10 mouse cellular contexts compared by ENCODE assay signal in the genomic region with DNA sequence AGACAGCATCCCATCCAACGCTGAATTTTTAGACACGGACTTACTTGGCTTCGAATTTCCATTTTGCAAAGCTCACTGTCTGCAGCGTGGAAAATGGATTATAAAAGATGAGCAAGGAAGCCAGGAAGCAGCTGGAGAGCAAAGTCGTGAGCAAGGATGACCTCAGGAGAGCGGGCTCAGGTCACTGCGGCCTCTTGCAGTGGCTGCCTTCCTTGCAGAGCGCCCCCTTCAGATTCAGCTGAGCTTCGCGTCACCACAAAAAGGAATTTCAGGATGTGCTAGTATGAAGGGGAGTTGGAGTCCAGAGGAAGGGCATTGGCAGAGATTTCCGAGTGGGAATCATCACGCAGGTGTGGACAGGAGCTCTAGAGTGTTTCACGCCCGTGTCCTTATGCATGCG. TPM values are rescaled to one million over a fixed set of nuclear protein-coding genes. Genes with fewer than 3 reads are reported as not detected.
DNase-seq lines count a peak whose midpoint lies in the region; ATAC-seq and TF ChIP-seq lines count a peak whose summit lies in the region.
"Had no signal": no experiment of that assay in that cellular context is flagged by ENCODE, and none has a peak within 500 bp of the region (broad histone marks: within the 10 kb centered on the region; RNA-seq: fewer than 3 reads in every experiment).

No protein-coding gene starts in this region.

- H3K9me3 ChIP-seq in forebrain, postnatal 0 days (ENCODE audit: low read length): no peaks in the 10 kb centered on the region
- H3K9me3 ChIP-seq in forebrain, embryonic 16.5 days (ENCODE audit: control insufficient read depth, low read length): no peaks in the 10 kb centered on the region
- no peaks in the 10 kb centered on the region for H3K9me3 ChIP-seq in forebrain, embryonic 12.5 days
- H3K9me3 ChIP-seq: limb, embryonic 15.5 days had no signal

- no peaks in the 10 kb centered on the region for H3K27me3 ChIP-seq in forebrain, postnatal 0 days (ENCODE audit: insufficient read depth, low read length)
- H3K27me3 ChIP-seq in forebrain, embryonic 16.5 days (replicated peaks; ENCODE audit: control insufficient read depth, insufficient read depth, low read length): no peaks in the 10 kb centered on the region
- 0 out of 2 replicates have a peak, but pooled peaks cover 3% of the 10 kb centered on the region for H3K27me3 ChIP-seq in forebrain, embryonic 12.5 days
- H3K27me3 ChIP-seq: limb, embryonic 15.5 days had no signal

- no peak overlapping the region for H3K4me3 ChIP-seq in forebrain, postnatal 0 days (ENCODE audit: low read depth, low read length)
- H3K4me3 ChIP-seq in forebrain, embryonic 16.5 days (replicated peaks; ENCODE audit: low read length): no peak overlapping the region
- H3K4me3 ChIP-seq in left cerebral cortex, adult 2 months: no peak overlapping the region
- H3K4me3 ChIP-seq in forebrain, embryonic 12.5 days (replicated peaks): no peak overlapping the region
- H3K4me3 ChIP-seq: limb, embryonic 15.5 days had no signal

- peak; percentile 15; the same call in 1 of the 2 replicates for TF ChIP-seq CTCF in forebrain, postnatal 0 days (IDR thresholded peaks at IDR 0.05; ENCODE audit: low read depth)
- TF ChIP-seq CTCF in left cerebral cortex, adult 2 months (IDR thresholded peaks at IDR 0.05): peak; percentile 34

- WGBS in forebrain, postnatal 0 days: 28% methylated on average over 15 of the region's 15 CpGs
- WGBS in forebrain, embryonic 16.5 days: 25% methylated on average over 15 of the region's 15 CpGs
- 23% methylated on average over 15 of the region's 15 CpGs for WGBS in forebrain, embryonic 12.5 days

- H3K9ac ChIP-seq in forebrain, postnatal 0 days: no peak overlapping the region
- no peak overlapping the region for H3K9ac ChIP-seq in forebrain, embryonic 16.5 days (replicated peaks; ENCODE audit: low read depth, low read length)
- H3K9ac ChIP-seq in forebrain, embryonic 12.5 days: no peak overlapping the region
- H3K9ac ChIP-seq: limb, embryonic 15.5 days had no signal

- DNase-seq in forebrain, postnatal 0 days: no peak
- DNase-seq in left cerebral cortex, adult 2 months (ENCODE audit: extremely low spot score in 1 of 2, low spot score in 2 of 2): no peak
- no peak for DNase-seq in left cerebral cortex, adult 11 months (ENCODE audit: low spot score)
- DNase-seq in ES-CJ7 (ENCODE audit: low read depth, low spot score): peak; percentile 45
- DNase-seq in spleen, postnatal 4 days (ENCODE audit: low spot score in 2 of 2): no peak
- DNase-seq: kidney, adult 11 months had no signal

- H3K27ac ChIP-seq in forebrain, postnatal 0 days (ENCODE audit: low read depth, low read length): no peak overlapping the region
- no peak overlapping the region for H3K27ac ChIP-seq in forebrain, embryonic 16.5 days (ENCODE audit: low read length)
- no peak overlapping the region for H3K27ac ChIP-seq in left cerebral cortex, adult 2 months
- H3K27ac ChIP-seq in forebrain, embryonic 12.5 days: no peak overlapping the region
- H3K27ac ChIP-seq: limb, embryonic 15.5 days had no signal

- H3K4me2 ChIP-seq in forebrain, postnatal 0 days (ENCODE audit: low read depth): no peak overlapping the region
- H3K4me2 ChIP-seq in forebrain, embryonic 16.5 days (ENCODE audit: low read length): no peak overlapping the region
- no peak overlapping the region for H3K4me2 ChIP-seq in forebrain, embryonic 12.5 days
- H3K4me2 ChIP-seq: limb, embryonic 15.5 days had no signal

- intact Hi-C loops in left cerebral cortex, adult 2 months (cut with DNase I): no loop called here

- no peaks in the 10 kb centered on the region for H3K4me1 ChIP-seq in forebrain, postnatal 0 days (ENCODE audit: insufficient read depth)
- no peaks in the 10 kb centered on the region for H3K4me1 ChIP-seq in forebrain, embryonic 16.5 days (replicated peaks; ENCODE audit: control insufficient read depth, insufficient read depth, low read length)
- peaks cover 3% of the 10 kb centered on the region; the same call in 1 of the 2 replicates for H3K4me1 ChIP-seq in forebrain, embryonic 12.5 days
- H3K4me1 ChIP-seq: limb, embryonic 15.5 days had no signal

- ATAC-seq in forebrain, postnatal 0 days: no peak
- ATAC-seq in forebrain, embryonic 16.5 days: no peak
- 0 out of 2 replicates have a peak, but pooled peaks have one; percentile 22 for ATAC-seq in common myeloid progenitor, adult 5-6 weeks (replicated peaks; ENCODE audit: low read depth, poor library complexity, severe bottlenecking)
- no peak for ATAC-seq in forebrain, embryonic 12.5 days (ENCODE audit: low FRiP score)

- no peaks in the 10 kb centered on the region for H3K36me3 ChIP-seq in forebrain, postnatal 0 days (ENCODE audit: insufficient read depth)
- no peaks in the 10 kb centered on the region for H3K36me3 ChIP-seq in forebrain, embryonic 16.5 days (ENCODE audit: control insufficient read depth, insufficient read depth)
- no peaks in the 10 kb centered on the region for H3K36me3 ChIP-seq in forebrain, embryonic 12.5 days (replicated peaks)
- H3K36me3 ChIP-seq: limb, embryonic 15.5 days had no signal

RNA-seq across cellular contexts. Expression of gene Bola1, which starts 10.3 kb away (rescaled TPM):
- total RNA-seq in forebrain, postnatal 0 days (2014; rRNA removed): 31.4 and 40.2 TPM in 2 replicates
- polyA plus RNA-seq in forebrain, postnatal 0 days (2015; fragmentation: Nextera tagmentation; extraction: Ambion mirVana): 67.7 and 75.8 TPM in 2 replicates
- polyA plus RNA-seq in forebrain, embryonic 16.5 days (2015; fragmentation: Nextera tagmentation; extraction: Ambion mirVana): 64.1 and 64.3 TPM in 2 replicates
- 10 to 100 TPM; 14.8 to 15.1 TPM for total RNA-seq in left cerebral cortex, adult 2 months (2021)
- total RNA-seq in common myeloid progenitor, adult 5-6 weeks (2017): 21.6 and 38.2 TPM in 2 replicates
- 72.2 and 77.9 TPM in 2 replicates for polyA plus RNA-seq in forebrain, embryonic 12.5 days (2016; fragmentation: Nextera tagmentation; extraction: Ambion mirVana)

RNA-seq across cellular contexts. Expression of gene Hist2h2ab, which starts 10.4 kb away (rescaled TPM):
- 166 and 395 TPM in 2 replicates for total RNA-seq in forebrain, postnatal 0 days (2014; rRNA removed)
- 1.2 TPM in 1 of 2 replicates, not detected in the other for polyA plus RNA-seq in forebrain, postnatal 0 days (2015; fragmentation: Nextera tagmentation; extraction: Ambion mirVana)
- polyA plus RNA-seq in forebrain, embryonic 16.5 days (2015; fragmentation: Nextera tagmentation; extraction: Ambion mirVana): not detected in 2 replicates
- 10 to 100 TPM; 10.4 to 10.8 TPM for total RNA-seq in left cerebral cortex, adult 2 months (2021)
- 81.8 and 97.7 TPM in 2 replicates for total RNA-seq in common myeloid progenitor, adult 5-6 weeks (2017)
- 1.1 and 1.7 TPM in 2 replicates for polyA plus RNA-seq in forebrain, embryonic 12.5 days (2016; fragmentation: Nextera tagmentation; extraction: Ambion mirVana)
- polyA plus RNA-seq: limb, embryonic 15.5 days had no signal

RNA-seq across cellular contexts. Expression of gene Hist2h2ac, which starts 11.4 kb away (rescaled TPM):
- total RNA-seq in forebrain, postnatal 0 days (2014; rRNA removed): 471 and 484 TPM in 2 replicates
- polyA plus RNA-seq in forebrain, postnatal 0 days (2015; fragmentation: Nextera tagmentation; extraction: Ambion mirVana): 1.9 and 2.2 TPM in 2 replicates
- polyA plus RNA-seq in forebrain, embryonic 16.5 days (2015; fragmentation: Nextera tagmentation; extraction: Ambion mirVana): 2.1 and 3.3 TPM in 2 replicates
- 10 to 100 TPM; 20.6 to 30.5 TPM for total RNA-seq in left cerebral cortex, adult 2 months (2021)
- 2,555 and 2,638 TPM in 2 replicates for total RNA-seq in common myeloid progenitor, adult 5-6 weeks (2017)
- polyA plus RNA-seq in forebrain, embryonic 12.5 days (2016; fragmentation: Nextera tagmentation; extraction: Ambion mirVana): 13.8 and 14.0 TPM in 2 replicates

RNA-seq across cellular contexts. Expression of gene Hist2h2be, which starts 11.7 kb away (rescaled TPM):
- total RNA-seq in forebrain, postnatal 0 days (2014; rRNA removed): 9.0 and 12.2 TPM in 2 replicates
- polyA plus RNA-seq in forebrain, postnatal 0 days (2015; fragmentation: Nextera tagmentation; extraction: Ambion mirVana): 3.6 and 3.9 TPM in 2 replicates
- 8.6 and 10.8 TPM in 2 replicates for polyA plus RNA-seq in forebrain, embryonic 16.5 days (2015; fragmentation: Nextera tagmentation; extraction: Ambion mirVana)
- 1 to 10 TPM; 5.4 to 5.6 TPM for total RNA-seq in left cerebral cortex, adult 2 months (2021)
- 6.6 and 8.3 TPM in 2 replicates for total RNA-seq in common myeloid progenitor, adult 5-6 weeks (2017)
- polyA plus RNA-seq in forebrain, embryonic 12.5 days (2016; fragmentation: Nextera tagmentation; extraction: Ambion mirVana): 14.9 and 15.4 TPM in 2 replicates

RNA-seq across cellular contexts. Expression of gene Sv2a, which starts 28.3 kb away (rescaled TPM):
- 82.6 and 112 TPM in 2 replicates for total RNA-seq in forebrain, postnatal 0 days (2014; rRNA removed)
- polyA plus RNA-seq in forebrain, postnatal 0 days (2015; fragmentation: Nextera tagmentation; extraction: Ambion mirVana): 106 and 124 TPM in 2 replicates
- polyA plus RNA-seq in forebrain, embryonic 16.5 days (2015; fragmentation: Nextera tagmentation; extraction: Ambion mirVana): 70.3 and 87.3 TPM in 2 replicates
- total RNA-seq in left cerebral cortex, adult 2 months (2021): 100 to 1,000 TPM; 408 TPM
- total RNA-seq in common myeloid progenitor, adult 5-6 weeks (2017): 1.3 and 1.5 TPM in 2 replicates
- polyA plus RNA-seq in forebrain, embryonic 12.5 days (2016; fragmentation: Nextera tagmentation; extraction: Ambion mirVana): 22.9 and 24.3 TPM in 2 replicates

Comparison
In these comparisons a context has a peak if more than half of its experiments do, and no peak if none do; other contexts are left out.
1. RNA of gene Hist2h2ac, which starts 11.4 kb away (total RNA-seq): 2,555 to 2,638 TPM in common myeloid progenitor, adult 5-6 weeks and 471 to 484 TPM in forebrain, postnatal 0 days; 20.6 to 30.5 TPM in left cerebral cortex, adult 2 months; every median in the first group is over 10 times any median in the second.